Mouse (Mus musculus) left cerebral cortex, postnatal 10 days (tissue): ENCODE data around the gene Slc25a28. TPM values are rescaled to one million over a fixed set of nuclear protein-coding genes. Genes with fewer than 3 reads are reported as not detected.

Experiments
- DNase-seq, 2 experiments: peaks; one replicate each; pipeline ENCODE4 v3.0.0; 2021 to 2022; ENCODE audit warnings: low spot score in 2 of 2, mixed read lengths in 1 of 2; ENCODE audit errors: extremely low spot score in 1 of 2
- intact Hi-C: fragments of 180-260 bp; cut with DNase I; formaldehyde crosslinking; loops from one replicate; pipeline ENCODE4 v1.15.1; 2025
- total RNA-seq, 2 experiments: library from RNA; stranded (reverse); gene quantifications; 2 replicates each; pipeline ENCODE4 v1.2.3; 2021

Slc25a28 gene
- total RNA-seq, 2 experiments from 2014 or later = 34.7 to 38.3 TPM

- intact Hi-C loops = no loop called here
Observed at GRCm38 (mm10) chr19:43679474-43679981, 4.8 kb upstream of the Slc25a28 start.

DNA sequence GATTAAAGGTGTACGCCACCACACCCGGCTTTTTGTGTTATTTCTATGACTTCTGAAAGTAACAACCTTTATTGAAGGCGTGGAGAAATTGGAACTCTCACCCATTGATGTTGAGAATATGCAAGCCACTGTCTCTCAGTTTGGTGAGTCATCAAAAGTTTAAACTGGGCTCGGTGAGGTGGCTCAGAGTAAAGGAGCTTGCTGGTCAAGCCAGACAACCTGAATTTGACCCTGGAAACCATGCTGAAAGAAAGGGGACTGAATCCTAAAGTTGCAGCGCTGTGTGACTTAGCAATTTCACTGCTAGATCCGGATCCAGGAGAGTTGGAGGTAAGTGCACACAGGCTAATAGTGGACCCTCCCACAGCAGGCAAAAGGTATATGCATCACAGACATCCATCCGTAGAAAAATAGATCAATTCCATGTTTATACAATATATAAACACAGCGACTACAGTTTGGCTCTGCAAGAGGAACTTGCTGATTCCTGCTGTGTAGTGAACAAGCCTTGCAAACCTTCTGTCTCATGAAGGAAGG is 3.9 kb upstream of the Slc25a28 start:
- no peak for DNase-seq
- intact Hi-C loops = no loop called here

More at GRCm38 (mm10) chr19:43679474-43679981, 4.8 kb upstream of the Slc25a28 start:
- DNase-seq = no peak

DNA sequence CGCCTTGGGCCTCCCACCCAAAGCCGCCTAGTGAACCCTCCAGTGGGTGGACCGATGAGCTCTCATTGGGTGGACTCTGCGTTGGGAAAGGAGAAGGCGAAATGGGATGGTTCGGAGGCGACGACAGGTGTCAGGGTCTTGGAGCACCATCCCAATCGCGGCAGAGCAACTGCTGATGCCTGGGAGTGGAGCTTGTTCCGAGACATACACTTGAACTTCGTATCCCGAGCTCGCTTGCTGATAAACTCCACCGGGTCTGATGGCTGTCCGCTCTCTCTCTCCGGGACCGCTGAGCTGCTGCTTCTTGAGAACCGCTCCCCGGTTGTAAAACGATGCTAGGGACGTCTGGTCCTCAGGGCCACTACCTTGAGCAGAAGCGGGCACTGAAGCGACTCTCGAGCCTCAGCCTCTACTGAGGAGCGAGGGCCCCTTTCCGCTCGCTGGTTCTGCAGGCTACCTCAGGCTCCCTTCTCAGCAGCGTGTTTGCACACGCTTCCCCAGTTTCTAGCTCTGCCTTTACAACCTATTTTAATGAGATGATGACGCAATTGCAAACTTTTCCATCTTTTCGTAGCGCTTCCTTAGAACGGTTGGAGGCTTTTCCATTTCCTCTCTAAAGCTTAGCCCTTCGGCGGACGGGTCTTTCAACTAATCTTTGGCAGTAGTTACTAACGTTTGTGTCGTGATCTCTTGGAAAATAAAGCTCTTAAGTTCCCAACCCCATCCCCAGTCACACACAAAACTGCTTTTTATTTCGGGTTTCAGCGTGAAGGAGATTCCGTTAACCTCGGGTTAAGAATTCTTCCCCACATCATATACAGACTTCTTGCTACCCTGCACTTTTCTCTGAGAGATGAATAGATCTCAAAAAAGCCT is 1.1 kb upstream of the Slc25a28 start:
- intact Hi-C loops = no loop called here
- DNase-seq = peak; percentile 35 to 43

DNA sequence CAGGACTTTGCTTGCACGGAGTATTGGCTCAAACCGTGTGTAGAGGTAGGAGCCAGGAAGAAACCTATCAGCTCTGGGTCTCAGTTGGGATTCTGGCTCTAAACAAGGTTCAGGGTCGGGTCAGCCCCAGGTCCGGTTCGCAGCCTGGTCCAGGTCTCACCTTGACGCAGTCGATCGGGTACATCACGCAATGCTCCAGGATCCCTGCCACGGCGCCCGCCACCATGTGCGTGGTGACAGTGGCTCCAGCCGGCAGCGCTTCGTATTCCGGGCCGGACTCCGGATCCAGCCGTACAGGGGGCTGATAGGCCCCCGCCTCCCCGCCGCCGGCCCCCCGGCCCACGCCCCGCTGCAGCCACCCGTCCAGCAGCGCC is 378 bp downstream of the Slc25a28 start:
- peak in 1 of 2 experiments; percentile 38 for DNase-seq
- intact Hi-C loops = no loop called here

GRCm38 (mm10) chr19:43673513-43674315 is 967 bp downstream of the Slc25a28 start:
- no peak for DNase-seq
- intact Hi-C loops = no loop called here

DNA sequence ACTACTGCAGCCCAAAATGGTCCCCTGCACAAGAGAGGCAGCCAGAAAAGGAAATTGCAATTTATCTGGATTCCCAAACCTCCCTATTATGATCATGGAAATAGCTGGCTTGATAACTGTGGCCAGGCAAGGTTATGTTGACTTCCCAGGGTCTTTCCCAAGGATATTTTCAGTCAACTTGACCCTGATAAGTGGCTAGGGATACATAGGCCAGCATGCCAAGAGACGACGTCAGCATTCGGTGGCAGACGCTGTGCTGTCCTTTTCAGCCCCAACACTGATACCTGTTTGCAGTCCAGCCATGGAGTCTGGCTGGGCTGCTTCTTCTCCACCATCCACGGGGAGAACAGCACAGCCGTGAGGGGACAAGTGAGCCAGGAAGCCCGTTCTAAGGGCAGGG is 3.6 kb downstream of the Slc25a28 start:
- no peak for DNase-seq
- intact Hi-C loops = no loop called here

DNA sequence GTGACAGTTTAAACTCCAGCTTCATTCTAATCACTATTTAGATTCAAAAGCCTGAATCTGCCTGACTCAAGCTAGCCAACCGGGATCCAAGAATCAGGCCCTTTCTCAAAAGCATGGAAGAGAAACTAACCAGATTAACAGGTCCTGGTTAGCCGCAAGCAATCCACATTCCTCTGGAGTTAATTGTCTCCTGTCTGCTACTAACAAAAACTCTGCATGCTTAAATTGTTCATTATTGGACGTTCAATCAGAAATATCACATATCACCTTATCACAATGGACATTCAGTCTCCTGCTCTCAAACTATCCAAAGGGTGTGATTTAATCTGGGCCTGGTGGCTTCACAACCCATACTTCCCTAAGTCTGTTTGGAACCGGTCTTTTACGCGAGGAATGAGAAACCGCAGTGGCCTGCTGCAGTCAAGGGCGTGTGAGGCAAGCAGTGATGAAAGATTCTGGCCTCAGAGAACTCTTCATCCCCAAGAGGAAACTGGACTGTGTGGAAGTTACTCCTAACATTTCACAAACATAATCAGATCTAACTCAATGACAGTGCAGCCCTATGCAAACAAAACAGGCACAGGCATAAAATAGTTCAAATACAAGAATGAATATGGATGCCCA is 5.4 kb downstream of the Slc25a28 start:
- DNase-seq = no peak
- intact Hi-C loops = loop anchor here (5.0 kb wide), 1 partner anchor 37 kb away; no protein-coding TSS in a partner anchor

- intact Hi-C loops = loop anchor here (5.0 kb wide), 1 partner anchor 35 kb away; no protein-coding TSS in a partner anchor
- DNase-seq = no peak
Observed at GRCm38 (mm10) chr19:43667430-43667809, 7.3 kb downstream of the Slc25a28 start.

DNA sequence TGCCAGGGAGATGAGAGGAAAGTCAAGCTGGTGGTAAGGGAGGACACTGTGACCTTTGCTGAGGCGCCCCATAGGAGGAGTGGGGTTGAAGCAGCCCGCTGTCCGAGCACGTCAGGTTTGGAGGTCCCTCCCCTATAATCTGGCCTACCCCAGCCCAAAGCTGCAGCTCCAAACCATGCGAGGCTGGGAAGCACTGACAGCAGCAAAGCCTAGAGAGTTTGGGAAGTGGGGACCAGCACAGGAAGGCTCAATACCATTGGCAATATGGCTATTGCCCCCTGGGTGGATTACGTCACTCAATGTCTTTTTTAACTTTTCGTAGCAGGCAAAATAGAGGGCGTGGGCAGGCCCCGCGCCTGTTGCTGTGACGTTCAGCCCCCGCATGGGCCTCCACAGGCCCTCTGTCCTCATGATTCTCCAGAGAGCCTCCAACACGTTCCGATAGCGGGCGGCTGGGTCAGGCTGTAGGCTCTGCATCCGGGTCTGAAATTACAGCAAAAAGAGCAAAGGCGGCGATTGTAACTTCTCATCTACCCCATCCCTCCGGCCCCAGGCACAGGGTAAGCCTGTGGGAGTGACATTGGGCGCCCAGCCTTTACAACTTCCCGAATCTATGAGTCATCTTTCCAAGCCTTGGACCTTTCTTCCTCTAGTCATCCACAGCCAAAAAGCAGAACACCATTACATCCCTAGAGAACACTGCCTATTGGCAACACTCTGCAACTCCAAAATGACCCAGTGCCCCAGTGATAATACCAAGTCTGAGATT is 7.8 kb downstream of the Slc25a28 start:
- DNase-seq = no peak
- intact Hi-C loops = loop anchor here (5.0 kb wide), 1 partner anchor 35 kb away; no protein-coding TSS in a partner anchor

GRCm38 (mm10) chr19:43665441-43666048 is 9.1 kb downstream of the Slc25a28 start:
- intact Hi-C loops = loop anchor here (5.0 kb wide), 1 partner anchor 33 kb away; no protein-coding TSS in a partner anchor
- DNase-seq = peak; percentile 38 to 42

GRCm38 (mm10) chr19:43663471-43663870 is 11.2 kb downstream of the Slc25a28 start:
- intact Hi-C loops = no loop called here

GRCm38 (mm10) chr19:43662176-43662967 is 12.3 kb downstream of the Slc25a28 start:
- intact Hi-C loops = no loop called here
- peak in 1 of 2 experiments; percentile 37 for DNase-seq

More at GRCm38 (mm10) chr19:43663471-43663870, 11.2 kb downstream of the Slc25a28 start:
- DNase-seq = no peak

- intact Hi-C loops = no loop called here
- DNase-seq = no peak
Observed at GRCm38 (mm10) chr19:43660774-43661173, 13.9 kb downstream of the Slc25a28 start.

DNA sequence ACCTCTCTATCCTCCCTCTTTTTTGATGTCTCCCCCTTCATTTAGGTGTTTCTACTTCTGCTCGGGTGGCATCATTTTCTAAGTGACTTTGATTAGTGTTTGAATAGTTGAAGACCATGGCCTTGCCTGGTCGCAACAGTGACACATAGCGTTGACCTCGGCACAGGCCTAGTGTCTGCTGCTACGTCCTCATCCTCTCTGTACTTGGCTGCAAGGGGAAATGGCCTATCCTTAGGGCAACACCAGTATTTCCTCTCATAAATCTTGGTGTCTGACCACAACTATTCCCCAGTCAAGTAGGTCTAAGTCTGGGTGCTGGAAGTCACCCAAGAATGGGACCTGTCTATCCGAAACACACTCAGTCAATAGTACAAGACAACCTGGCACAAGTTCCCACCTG is 15.0 kb downstream of the Slc25a28 start:
- no peak for DNase-seq
- intact Hi-C loops = loop anchor here (5.0 kb wide), 1 partner anchor 127 kb away; no protein-coding TSS in a partner anchor

- peak; percentile 59 to 81 for DNase-seq
- intact Hi-C loops = loop anchor here (2.0 to 5.0 kb wide), 2 partner anchors 25 to 124 kb away; no protein-coding TSS in a partner anchor
Observed at GRCm38 (mm10) chr19:43655735-43656492, 18.8 kb downstream of the Slc25a28 start.

DNA sequence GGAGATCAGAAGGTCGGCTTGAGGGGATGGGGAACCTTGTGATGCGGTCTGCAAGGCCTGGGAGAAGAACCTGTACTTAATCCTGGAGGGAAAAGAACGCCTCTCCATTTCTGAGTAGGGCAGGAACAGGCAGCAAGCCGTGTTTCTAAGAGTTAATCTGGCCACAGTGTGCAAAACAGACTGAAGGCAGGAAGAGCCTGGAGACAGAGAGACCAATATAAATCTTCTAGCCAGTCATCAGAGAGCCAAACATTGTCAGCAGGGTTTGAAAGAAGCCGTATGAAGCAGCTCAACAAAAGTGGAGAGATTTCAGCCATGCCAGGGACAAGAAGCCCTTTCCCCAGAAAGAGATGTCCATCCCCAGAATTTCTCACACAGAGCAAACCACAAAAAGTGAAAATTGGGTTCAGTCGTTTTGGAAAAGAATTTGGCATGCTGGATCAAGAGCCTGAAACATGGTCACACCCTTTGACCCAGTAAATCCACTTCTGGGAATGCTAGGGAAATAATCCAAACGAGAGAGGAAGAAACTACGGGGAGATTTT is 23.4 kb downstream of the Slc25a28 start:
- DNase-seq = no peak
- intact Hi-C loops = no loop called here
